Mouse (Mus musculus) CD4-positive, CD25-positive, alpha-beta regulatory T cell, adult 2 months (primary cell): ENCODE data around the gene Apol6.

Source experiments
- DNase-seq: peaks from one replicate; pipeline ENCODE4 v3.0.0-alpha.2; 2012; ENCODE audit warnings: low read depth, low spot score

Gene Apol6

DNA sequence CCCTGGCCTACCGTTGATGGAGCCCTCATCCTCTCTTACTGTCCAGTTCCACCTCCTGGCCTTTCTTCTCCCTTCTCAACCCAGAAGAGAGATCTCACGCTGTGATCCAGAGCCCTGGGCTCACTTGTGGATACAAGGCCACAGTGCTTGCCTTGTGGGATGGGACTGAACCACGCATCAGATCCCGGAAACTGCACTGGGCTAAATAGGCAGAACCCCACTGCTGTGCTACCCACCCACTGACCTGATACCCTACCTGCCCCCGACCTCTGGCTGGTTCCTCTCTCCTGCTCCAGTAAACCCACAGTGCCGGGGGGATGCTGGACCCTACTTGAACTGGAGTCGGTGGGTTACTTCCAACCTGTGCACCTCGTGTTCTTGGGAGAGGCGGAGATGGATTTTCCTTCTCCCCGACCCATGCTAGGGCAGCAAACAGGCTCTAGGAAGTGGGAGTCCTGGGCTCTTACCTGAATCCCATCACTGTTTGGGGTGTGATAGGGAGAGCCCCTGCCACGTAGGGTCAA is 26.3 kb downstream of the Apol6 start:
- DNase-seq = no peak

DNA sequence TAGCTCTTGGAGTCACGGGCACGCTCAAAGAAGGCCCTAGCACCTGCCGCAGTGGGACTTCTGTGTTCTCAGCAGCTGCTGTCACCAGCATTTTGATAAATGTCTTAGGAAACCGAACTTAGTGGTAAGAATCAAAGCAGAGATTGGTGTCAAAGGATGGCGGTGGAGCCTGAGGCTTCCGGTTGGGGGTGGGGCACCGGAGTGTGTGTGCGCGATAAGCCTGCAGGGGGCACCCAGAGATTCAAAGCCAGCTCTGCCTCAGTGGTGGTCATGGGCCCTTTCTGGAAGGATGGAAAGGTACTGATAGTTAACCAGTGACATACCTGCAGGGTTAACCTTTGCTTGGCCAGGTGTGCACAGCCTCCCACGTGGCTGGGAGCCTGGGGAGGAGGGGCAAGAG is 27.0 kb downstream of the Apol6 start:
- DNase-seq = peak; percentile 78

DNA sequence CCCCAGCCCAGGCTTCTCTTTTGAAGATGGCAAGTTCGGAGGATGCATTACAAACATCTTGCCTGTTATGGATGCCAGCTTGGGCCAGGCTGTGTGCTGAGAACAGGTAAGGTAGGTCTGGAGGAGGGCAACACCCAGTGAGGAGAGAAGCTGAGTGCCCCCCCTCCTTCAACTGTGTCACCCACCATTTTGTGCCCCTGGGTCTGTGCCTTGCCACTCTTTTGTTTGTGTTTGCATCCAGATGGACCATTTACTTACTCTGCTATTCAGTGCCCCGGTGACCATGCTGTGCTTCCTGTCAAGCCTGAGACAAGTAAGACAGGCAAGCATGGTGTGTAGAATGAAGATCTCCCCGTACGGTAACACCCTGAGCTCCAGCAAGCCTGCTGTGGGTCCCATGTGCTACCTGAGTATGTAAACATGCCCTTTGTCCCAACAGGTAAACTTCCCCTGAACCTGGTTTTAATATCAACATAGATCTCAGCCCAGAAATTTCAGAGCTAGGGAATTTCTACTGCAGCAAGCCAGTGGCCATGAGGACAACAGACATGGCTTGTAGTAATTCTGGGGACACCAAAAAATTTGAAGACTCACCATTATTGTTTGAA is 28.1 kb downstream of the Apol6 start:
- DNase-seq = no peak

DNA sequence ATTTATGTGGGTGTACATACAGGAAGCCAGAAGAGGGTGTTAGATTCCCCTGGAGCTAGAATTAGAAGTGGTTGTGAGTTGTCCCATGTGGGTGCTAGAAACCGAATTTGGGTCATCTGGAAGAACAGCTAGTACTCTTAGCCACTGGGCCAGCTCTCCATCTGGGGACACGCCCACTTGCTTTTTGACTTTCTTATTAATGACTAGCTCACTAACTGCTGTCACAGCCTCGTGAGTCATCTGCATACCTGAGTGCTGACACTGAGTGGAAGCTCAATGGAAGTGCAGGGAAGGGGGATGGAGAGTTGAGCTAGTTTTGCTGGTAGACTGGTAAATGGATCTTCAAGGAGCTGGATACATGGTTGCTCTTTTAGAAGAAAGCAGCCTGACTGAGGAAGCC is 32.0 kb downstream of the Apol6 start:
- DNase-seq = no peak

DNA sequence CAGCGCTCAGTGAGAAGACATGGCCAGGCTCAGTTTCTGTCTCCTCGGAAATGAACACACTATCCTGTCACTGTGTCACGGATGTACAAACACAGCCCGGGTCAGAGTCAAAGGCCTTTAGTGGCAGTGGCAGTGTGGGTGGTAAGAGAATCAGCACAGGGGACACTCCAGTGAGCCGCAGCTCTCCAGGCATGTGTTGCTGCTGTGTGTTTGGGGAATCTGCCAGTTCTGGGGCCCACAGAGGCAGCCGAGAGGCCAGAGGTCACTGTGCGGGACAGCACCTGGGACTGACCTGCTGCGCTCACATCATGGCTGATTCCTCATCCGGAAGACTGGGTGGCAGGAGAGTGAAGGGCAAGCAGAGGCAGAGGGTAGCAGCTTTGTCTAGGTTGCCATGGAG is 33.4 kb downstream of the Apol6 start:
- DNase-seq = no peak

DNA sequence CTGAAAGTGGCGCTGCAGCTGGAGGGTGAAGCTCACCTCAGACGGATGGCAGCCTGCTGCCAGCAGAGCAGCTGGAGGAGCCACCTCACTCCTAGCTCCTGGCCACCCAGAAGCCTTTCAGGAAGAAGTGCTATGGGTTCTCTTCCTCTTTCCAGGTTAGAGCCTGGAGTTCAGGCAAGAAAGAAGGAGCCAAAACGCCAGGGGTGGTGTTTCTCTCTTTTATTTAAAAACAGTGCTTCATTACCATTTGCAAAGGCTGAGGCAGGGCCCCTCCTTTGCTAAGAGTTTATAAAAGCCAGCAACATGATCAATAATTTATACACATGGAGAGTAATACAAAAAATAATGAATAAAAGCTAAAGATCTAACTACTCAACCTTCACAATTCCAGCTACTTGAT is 34.3 kb downstream of the Apol6 start:
- no peak for DNase-seq

DNA sequence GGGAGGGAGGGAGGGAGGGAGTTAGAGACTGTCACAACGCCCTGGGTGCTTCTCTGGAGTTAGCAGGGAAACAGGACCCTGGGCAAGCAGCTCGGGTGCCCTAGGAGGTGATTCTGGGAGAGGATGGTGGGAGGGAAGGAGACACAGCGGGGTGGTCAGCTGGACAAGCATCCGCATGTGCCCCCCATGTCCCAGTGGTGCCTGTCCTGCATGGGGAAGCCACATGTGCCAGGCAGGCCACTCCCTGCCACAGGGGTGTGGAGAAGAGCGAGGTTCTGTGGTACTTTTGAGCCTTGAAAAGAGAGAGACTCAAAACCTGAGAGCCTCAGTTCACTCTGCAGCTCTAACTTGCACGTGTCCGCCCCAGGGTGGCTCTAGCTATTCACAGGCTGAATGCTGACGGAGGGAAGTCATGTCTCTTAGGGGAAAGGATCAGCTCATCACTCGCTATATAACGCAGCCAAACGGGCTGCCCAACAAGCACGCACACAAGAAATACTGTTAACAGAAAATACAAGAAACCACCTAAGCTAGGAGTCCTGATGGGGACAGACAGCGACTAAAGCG is 34.8 kb downstream of the Apol6 start:
- no peak for DNase-seq

DNA sequence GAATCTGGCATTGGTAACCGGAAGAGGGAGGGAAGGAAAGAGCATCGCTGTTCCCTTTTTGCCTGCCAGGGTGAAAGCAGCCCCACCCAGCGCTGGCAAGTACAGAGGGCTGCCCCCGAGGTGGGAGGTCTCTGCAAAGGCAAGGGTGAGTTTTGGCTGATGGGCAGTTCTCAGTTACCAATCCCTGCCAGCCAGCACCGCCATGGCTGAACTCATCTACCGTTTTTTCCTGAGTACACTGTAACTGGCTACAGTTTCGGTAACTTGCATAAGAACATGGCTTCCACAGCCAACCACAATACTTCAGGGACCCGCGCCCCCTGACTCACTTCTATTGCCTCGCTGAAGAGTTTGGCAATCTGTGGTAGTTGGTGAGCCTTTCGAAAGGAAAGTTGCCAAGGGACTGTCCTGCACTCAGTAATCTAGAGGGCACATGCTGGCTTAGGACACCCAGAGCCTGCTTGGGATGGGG is 35.4 kb downstream of the Apol6 start:
- no peak for DNase-seq

DNA sequence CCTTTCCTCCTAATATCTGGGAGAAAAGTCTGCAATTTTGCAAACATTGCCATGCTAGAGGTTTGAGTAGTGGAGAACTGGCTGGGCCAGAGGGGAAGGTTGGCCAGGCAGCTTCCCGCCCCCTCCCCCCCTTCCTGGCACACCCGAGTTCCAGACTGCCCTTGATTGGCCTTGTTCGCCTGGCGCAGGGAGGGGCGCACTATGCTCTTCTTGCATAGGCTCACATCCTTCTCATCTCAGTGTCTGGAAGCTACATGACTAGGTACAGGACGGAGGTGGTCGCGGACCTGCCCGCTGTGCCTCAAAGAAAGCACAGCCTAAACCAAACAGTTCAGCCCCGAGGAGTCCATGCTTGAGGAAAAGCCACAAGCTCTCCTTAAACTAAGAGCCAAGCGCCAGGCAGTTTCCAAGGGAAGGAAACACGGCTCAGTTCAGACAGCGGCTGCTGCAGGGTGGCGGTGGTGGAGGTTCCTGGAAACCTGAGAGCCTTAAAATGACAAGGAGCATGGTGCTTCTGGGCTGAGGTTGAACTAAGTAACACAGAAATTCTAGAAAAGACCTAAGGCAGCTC is 36.2 kb downstream of the Apol6 start:
- DNase-seq = no peak

DNA sequence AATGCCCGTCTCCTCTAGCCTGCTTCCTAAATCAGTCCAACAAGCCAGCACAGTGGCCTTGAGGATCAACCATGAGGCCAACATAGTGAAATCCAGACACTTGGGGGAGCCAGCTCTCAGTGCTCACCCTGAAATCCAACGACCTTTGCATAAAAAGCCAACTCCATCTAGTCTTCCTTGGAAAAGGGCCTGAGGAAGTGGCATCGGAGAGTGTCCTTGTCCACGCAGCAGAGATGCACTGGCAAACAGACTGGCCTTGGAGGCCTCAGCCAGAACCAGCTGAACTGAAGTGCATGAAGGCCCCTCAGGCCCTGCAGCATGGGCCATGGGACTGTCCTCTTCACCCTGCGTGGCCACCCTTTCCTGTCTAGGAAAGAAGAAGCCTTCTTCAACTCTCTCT is 36.9 kb downstream of the Apol6 start:
- no peak for DNase-seq

DNA sequence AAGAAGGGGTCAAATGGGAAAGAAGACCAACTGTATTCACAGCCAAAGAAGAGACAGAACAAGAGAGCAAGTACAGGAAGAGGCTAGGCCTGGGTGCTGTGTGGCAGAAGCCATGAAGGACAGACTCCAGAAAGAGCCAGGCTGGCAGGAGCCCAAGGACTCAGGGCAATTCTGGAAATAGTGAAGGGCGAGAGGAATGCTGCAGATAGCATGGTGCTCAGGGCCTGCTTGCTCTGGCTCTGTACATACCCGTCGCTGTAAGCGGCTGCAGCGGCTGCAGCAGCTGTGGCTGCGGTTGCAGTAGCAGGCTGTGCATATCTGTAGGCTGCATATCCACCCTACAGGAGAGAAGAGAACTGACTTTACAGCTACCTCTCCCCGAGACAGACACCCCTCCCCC is 41.3 kb downstream of the Apol6 start:
- no peak for DNase-seq

DNA sequence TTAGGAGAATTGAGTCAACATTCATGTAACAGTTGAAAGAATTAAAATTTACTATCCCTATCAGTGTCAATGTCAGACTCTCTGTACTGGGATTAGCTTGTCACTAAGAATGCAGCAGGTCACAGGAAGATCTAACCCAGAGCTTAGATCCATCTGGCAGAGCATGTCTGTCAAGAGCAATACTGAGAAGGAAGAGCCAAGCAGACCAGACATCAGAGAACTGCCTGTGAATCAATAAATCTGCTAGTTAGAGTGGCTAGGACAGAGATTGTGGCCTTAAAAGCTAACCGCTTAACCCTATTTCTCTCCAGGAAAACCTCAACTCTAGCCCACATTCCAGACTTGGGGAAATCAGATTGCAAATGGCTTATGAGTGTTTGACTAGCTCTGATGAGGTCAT is 42.0 kb downstream of the Apol6 start:
- no peak for DNase-seq

DNA sequence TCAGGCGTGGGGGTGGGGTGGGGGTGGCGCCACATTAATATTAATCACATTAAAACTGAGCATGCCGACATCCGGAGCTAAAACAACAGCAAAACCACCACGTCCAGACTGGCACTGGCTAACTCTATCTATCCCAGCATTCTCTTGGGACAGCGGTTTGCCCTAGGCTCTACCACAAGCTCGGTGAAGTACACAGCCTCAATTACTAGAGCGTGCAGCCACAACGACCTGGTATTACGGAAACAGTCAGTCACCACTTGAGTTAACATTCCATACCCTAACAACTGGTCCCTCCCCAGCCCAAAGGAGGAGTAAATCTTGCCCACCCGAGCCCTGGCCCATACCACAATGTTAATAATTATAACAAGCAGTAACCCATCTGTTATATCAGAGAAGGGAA is 44.7 kb downstream of the Apol6 start:
- DNase-seq = no peak

DNA sequence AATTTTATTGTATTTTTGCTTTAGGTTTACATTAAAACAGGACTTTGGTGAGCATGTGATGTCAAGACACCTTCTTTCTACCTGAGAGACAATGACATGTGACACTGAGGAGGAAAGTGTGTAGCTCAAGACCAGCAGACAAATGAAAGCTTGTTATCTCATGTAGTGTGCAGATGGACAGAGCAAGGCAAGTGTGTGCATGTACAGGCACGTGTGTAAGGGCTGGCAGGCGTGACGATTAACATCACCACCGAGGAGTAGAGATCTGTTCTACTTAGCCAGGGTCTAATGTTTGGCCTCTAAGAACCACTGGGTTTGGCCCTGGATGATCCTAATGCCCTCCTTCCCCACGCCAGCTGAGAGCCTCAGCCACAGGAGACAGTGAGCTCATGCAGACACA is 46.0 kb downstream of the Apol6 start:
- DNase-seq = no peak

DNA sequence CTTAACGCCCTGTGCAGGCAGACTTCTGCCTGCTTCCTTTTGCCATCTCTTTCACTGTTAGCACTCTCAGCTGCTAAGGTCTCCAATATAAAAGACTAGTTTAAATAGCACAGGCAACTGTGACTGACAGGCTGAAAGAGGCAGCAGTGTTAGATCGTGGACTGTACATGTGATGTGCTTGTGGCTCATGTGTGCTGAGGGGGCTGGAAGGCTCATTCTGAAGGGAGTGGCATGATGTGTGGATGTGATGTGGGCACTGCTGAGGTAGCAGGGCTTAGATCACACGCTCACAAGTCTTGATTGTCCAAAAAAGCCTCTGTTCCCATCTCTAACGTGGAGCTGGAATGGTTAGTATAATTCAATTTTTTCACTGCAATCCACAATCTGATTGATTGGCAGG is 46.9 kb downstream of the Apol6 start:
- DNase-seq = no peak

DNA sequence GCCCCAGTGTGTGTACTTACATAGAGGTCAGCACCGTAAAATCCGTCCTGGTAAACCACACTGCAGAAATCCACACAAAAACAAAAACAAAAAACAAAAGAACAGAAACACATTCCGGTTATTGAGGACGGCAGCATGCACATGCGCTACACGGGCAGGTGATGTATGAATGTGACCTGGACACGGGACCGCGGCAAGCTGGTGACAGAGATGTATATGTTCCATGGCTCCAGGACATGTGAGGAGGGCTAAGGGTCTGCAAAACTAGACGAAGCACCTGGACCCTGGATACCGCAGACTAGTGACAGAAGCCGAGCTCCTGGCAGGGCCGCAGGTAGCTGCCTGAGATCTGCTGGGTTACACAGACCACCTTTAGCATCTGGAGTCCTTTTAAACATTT is 49.9 kb downstream of the Apol6 start:
- DNase-seq = no peak

DNA sequence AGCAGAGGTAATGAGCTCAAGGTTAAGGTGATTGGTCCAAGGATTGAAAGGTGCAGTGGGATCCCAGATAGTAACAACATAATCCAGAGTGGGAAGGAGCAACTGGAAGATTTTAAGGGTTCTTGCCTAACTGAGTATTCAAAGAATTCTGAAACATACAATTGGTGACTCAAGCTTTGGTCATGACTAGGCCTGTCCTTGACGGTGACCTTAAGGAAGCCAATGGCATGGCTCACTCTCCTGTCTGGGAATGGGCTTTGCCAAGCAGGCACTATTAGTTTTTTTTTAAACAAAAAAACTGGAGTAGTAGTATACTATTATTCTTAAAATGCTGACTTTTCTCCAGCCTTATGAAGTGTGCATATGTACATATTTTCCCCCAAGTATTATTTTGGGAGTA is 50.7 kb downstream of the Apol6 start:
- no peak for DNase-seq

DNA sequence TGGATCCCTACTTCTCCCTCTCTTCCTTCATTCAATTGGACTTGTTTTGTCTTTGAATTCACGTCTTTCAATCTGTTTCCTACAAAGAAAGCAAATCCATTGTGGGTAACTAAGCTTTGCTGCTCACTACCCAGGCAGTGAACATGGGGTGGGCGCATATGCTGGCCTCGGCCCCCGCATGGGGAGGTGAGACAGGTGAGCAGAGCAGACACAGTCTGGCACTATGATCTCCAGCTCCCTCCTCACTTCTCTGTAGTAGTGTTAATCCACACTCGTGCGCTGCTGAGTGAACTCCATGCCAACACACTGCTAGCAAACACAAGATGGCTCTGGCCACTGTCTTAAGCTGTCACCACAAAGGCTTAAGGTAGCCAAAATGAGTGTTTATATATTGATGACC is 52.8 kb downstream of the Apol6 start:
- DNase-seq = no peak

DNA sequence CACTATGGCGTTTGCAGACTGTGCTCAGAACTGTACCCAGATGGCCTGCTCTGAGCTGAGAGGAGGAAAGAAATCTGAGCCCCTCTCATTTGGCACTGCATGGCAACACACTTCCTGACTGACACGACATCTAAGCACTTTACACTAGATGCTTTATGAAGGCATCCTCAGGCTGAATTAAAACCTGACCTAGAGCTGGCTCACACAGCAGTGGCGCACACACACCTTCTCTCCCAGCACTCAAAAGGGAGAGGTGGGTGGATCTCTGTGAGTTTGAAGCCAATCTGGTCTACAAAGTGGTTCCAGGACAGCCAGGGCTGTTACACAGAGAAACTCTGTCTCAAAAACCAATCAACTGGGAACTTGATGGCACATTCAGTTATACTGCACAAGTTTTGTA is 55.2 kb downstream of the Apol6 start:
- DNase-seq = no peak

DNA sequence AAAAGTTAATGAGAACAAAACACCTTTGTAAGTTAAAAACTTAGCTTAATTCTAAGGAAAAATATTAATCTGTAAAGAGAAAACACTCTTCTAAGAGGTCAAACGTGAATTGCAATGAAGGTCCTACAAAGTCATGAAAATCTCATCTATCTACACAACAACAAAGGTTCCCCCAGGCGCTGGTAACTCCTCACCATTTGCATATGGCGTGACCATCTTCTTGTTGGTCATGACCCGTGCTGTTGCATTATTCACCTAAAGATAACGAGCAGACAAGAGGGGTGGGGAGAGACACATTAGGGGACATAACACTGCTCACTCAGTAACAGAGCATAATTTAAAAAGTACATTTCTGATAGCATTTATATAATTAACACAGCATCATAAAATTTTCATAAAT is 58.2 kb downstream of the Apol6 start:
- DNase-seq = no peak

DNA sequence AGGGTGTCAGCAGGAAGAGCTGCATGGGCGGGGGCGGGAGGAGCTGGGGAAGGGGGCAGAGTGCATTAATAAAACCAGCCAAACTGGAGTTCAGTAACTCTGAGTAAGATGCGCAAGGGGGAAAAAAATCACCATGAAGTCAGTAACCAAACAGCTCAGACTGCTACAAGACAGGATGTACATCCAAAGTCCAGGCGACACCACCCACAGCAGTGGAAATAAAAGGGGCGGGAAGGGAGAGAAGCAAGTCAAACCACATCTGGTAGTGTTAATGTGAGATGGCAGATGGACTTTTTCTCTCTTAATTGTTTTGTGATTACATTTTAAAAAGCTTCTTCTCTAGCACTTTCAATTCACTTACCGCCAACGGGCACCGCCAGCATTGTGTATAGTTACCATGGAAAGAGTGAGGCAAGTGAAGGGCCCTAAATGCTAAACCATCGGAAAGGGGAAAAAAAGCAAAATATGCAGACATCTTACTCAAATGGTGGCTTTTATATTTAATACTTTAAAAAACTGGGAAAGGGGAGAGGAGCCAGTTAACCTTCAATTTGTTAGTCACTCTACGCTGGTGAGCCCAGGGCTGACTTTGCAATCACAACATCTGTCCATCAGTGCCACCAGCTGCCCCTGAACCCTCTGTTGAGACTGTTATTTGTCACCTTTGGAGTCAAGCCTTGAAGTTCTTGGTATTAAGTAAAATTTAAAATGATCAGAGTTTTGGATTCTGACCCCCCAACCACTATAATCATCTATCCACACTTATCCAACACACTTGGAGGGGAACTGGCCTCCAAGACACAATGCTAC is 60.0 kb downstream of the Apol6 start:
- no peak for DNase-seq

DNA sequence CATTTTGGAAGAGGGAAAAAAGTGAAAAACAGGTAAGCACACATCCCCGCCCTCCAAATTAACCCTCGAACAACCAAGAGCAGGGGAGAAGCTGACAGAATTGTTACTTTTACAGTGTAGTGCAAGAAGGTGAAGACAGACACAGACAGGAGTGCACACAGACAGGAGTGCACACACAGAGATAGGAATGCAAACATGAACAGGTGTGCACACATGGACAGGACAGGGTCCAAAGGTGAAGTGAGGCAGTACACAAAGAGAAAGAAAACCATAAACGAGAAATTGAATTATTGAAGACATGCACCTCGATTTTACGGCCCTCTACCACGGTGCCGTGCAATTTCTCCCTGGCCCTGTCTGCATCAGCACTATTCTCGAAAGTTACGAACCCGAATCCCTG is 60.7 kb downstream of the Apol6 start:
- no peak for DNase-seq
